Mouse (Mus musculus) R1 (cell line): ENCODE data around the gene Vstm5.
"Not testable (repeated sequence)": the region's sequence is repeated elsewhere in the genome, so short reads cannot be mapped to it uniquely, and the experiment has no call there.

ENCODE experiments used
- DNase-seq: peaks from one replicate; pipeline ENCODE4 v3.0.0-alpha.2; 2018; ENCODE audit warnings: low read depth, low spot score

Vstm5 gene

GRCm38 (mm10) chr9:15239042-15239925, at the start of gene Vstm5:
TSS of gene Vstm5 (plus strand) at chr9:15239045.
- peak; percentile 14 for DNase-seq

GRCm38 (mm10) chr9:15194806-15195205, 44.0 kb upstream of the Vstm5 start:
- not testable (repeated sequence) for DNase-seq

GRCm38 (mm10) chr9:15206631-15207030, 32.2 kb upstream of the Vstm5 start:
- DNase-seq: no peak

- no peak for DNase-seq
Measured at GRCm38 (mm10) chr9:15209320-15209719, 29.5 kb upstream of the Vstm5 start.

GRCm38 (mm10) chr9:15211876-15212275, 27.0 kb upstream of the Vstm5 start:
- DNase-seq: no peak

- DNase-seq: no peak
Measured at GRCm38 (mm10) chr9:15213695-15214094, 25.1 kb upstream of the Vstm5 start.

GRCm38 (mm10) chr9:15224912-15225311, 13.9 kb upstream of the Vstm5 start:
- peak; percentile 64 for DNase-seq

GRCm38 (mm10) chr9:15232445-15232844, 6.4 kb upstream of the Vstm5 start:
- peak; percentile 73 for DNase-seq

- peak; percentile 20 for DNase-seq
Measured at GRCm38 (mm10) chr9:15233604-15234003, 5.2 kb upstream of the Vstm5 start.

GRCm38 (mm10) chr9:15235986-15236385, 2.9 kb upstream of the Vstm5 start:
- DNase-seq: no peak

- peak; percentile 51 for DNase-seq
Measured at GRCm38 (mm10) chr9:15237516-15238296, 1.1 kb upstream of the Vstm5 start.

GRCm38 (mm10) chr9:15238297-15238990, 401 bp upstream of the Vstm5 start:
- peak; percentile 80 for DNase-seq

GRCm38 (mm10) chr9:15240006-15240405, 1.2 kb downstream of the Vstm5 start:
- no peak for DNase-seq

- no peak for DNase-seq
Measured at GRCm38 (mm10) chr9:15240863-15241595, 2.2 kb downstream of the Vstm5 start.

GRCm38 (mm10) chr9:15241596-15241939, 2.7 kb downstream of the Vstm5 start:
- peak; percentile 90 for DNase-seq

- no peak for DNase-seq
Measured at GRCm38 (mm10) chr9:15242130-15242529, 3.3 kb downstream of the Vstm5 start.

- DNase-seq: no peak
Measured at GRCm38 (mm10) chr9:15245319-15246075, 6.7 kb downstream of the Vstm5 start.

GRCm38 (mm10) chr9:15250376-15250775, 11.5 kb downstream of the Vstm5 start:
- peak; percentile 72 for DNase-seq

GRCm38 (mm10) chr9:15252196-15252595, 13.4 kb downstream of the Vstm5 start:
- DNase-seq: no peak

GRCm38 (mm10) chr9:15254501-15254900, 15.7 kb downstream of the Vstm5 start:
- no peak for DNase-seq

GRCm38 (mm10) chr9:15256214-15256613, 17.4 kb downstream of the Vstm5 start:
- DNase-seq: no peak
